Mouse (Mus musculus): Measurements from ENCODE around the gene Gm42791.

Gene Gm42791

GRCm38 (mm10) chr5:148931301-148931700 is 63.6 kb downstream of the Gm42791 start:
- no peak for DNase-seq (ENCODE audit: inconsistent age in 2 of 2, low spot score in 1 of 2)

GRCm38 (mm10) chr5:148929116-148929449 is 65.9 kb downstream of the Gm42791 start, which contains the start of gene Katnal1:
Katnal1 (minus strand) TSS chr5:148929320.
- no peak for DNase-seq (ENCODE audit: inconsistent age in 2 of 2, low spot score in 1 of 2)

GRCm38 (mm10) chr5:148928382-148929115 is 66.4 kb downstream of the Gm42791 start:
- peak; percentile 95 to 98 for DNase-seq (ENCODE audit: inconsistent age in 2 of 2, low spot score in 1 of 2)

- DNase-seq (ENCODE audit: inconsistent age in 2 of 2, low spot score in 1 of 2), result no peak
Observed at GRCm38 (mm10) chr5:148927717-148928223, 67.2 kb downstream of the Gm42791 start.

GRCm38 (mm10) chr5:148924586-148924985 is 70.4 kb downstream of the Gm42791 start:
- no peak for DNase-seq (ENCODE audit: inconsistent age in 2 of 2, low spot score in 1 of 2)

- DNase-seq (ENCODE audit: inconsistent age in 2 of 2, low spot score in 1 of 2), result no peak
Observed at GRCm38 (mm10) chr5:148924051-148924450, 70.9 kb downstream of the Gm42791 start.

- DNase-seq (ENCODE audit: inconsistent age in 2 of 2, low spot score in 1 of 2), result no peak
Observed at GRCm38 (mm10) chr5:148923408-148923807, 71.5 kb downstream of the Gm42791 start.

- DNase-seq (ENCODE audit: inconsistent age in 2 of 2, low spot score in 1 of 2), result no peak
Observed at GRCm38 (mm10) chr5:148922773-148923172, 72.2 kb downstream of the Gm42791 start.

GRCm38 (mm10) chr5:148918049-148918448 is 76.9 kb downstream of the Gm42791 start:
- DNase-seq (ENCODE audit: inconsistent age in 2 of 2, low spot score in 1 of 2), result no peak

- DNase-seq (ENCODE audit: inconsistent age in 2 of 2, low spot score in 1 of 2), result no peak
Observed at GRCm38 (mm10) chr5:148916775-148917174, 78.2 kb downstream of the Gm42791 start.

- peak in 1 of 2 experiments; percentile 18 for DNase-seq (ENCODE audit: inconsistent age in 2 of 2, low spot score in 1 of 2)
Observed at GRCm38 (mm10) chr5:148912262-148912661, 82.7 kb downstream of the Gm42791 start.

GRCm38 (mm10) chr5:148910066-148910465 is 84.9 kb downstream of the Gm42791 start:
- no peak for DNase-seq (ENCODE audit: inconsistent age in 2 of 2, low spot score in 1 of 2)

GRCm38 (mm10) chr5:148909402-148909801 is 85.5 kb downstream of the Gm42791 start:
- peak in 1 of 2 experiments; percentile 47 for DNase-seq (ENCODE audit: inconsistent age in 2 of 2, low spot score in 1 of 2)

GRCm38 (mm10) chr5:148909057-148909395 is 85.9 kb downstream of the Gm42791 start:
- DNase-seq (ENCODE audit: inconsistent age in 2 of 2, low spot score in 1 of 2), result no peak

- no peak for DNase-seq (ENCODE audit: inconsistent age in 2 of 2, low spot score in 1 of 2)
Observed at GRCm38 (mm10) chr5:148908191-148909056, 86.5 kb downstream of the Gm42791 start.

GRCm38 (mm10) chr5:148906305-148906704 is 88.6 kb downstream of the Gm42791 start:
- DNase-seq (ENCODE audit: inconsistent age in 2 of 2, low spot score in 1 of 2), result no peak

- DNase-seq (ENCODE audit: inconsistent age in 2 of 2, low spot score in 1 of 2), result peak; percentile 32 to 70
Observed at GRCm38 (mm10) chr5:148904846-148905245, 90.1 kb downstream of the Gm42791 start.

- DNase-seq (ENCODE audit: inconsistent age in 2 of 2, low spot score in 1 of 2), result no peak
Observed at GRCm38 (mm10) chr5:148899361-148899760, 95.6 kb downstream of the Gm42791 start.

GRCm38 (mm10) chr5:148897941-148898417 is 97.0 kb downstream of the Gm42791 start:
- no peak for DNase-seq (ENCODE audit: inconsistent age in 2 of 2, low spot score in 1 of 2)

GRCm38 (mm10) chr5:148897069-148897702 is 97.8 kb downstream of the Gm42791 start:
- DNase-seq (ENCODE audit: inconsistent age in 2 of 2, low spot score in 1 of 2), result no peak

GRCm38 (mm10) chr5:148896515-148896914 is 98.4 kb downstream of the Gm42791 start:
- no peak for DNase-seq (ENCODE audit: inconsistent age in 2 of 2, low spot score in 1 of 2)

Measured in adrenal gland, adult (tissue).